Mouse (Mus musculus) bone marrow macrophage, adult 2 months (primary cell): ENCODE results near the gene Vac14. TPM values are rescaled to one million over a fixed set of nuclear protein-coding genes. Genes with fewer than 3 reads are reported as not detected.
"Not testable (repeated sequence)": the region's sequence is repeated elsewhere in the genome, so short reads cannot be mapped to it uniquely, and the experiment has no call there.

Experiments
- H3K27ac ChIP-seq: 2 replicates; pipeline ENCODE4 v1.5.1; 2012; ENCODE audit warnings: low read depth, low read length; ENCODE audit not compliant: insufficient read depth
- H3K4me1 ChIP-seq: 2 replicates; pipeline ENCODE4 v1.6.1; 2012; ENCODE audit warnings: low read length; ENCODE audit not compliant: control insufficient read depth, insufficient read depth
- H3K4me3 ChIP-seq: 2 replicates; pipeline ENCODE4 v1.5.1; 2012; ENCODE audit warnings: mild to moderate bottlenecking, low read length, moderate library complexity; ENCODE audit not compliant: insufficient read depth
- CTCF ChIP-seq: IDR thresholded peaks from 2 replicates; pipeline ENCODE4 v1.5.1; 2012; ENCODE audit warnings: low read depth, mild to moderate bottlenecking, low read length, moderate library complexity
- POLR2A ChIP-seq: IDR thresholded peaks from 2 replicates; pipeline ENCODE4 v1.6.1; 2012; ENCODE audit warnings: mild to moderate bottlenecking, low read depth, low read length, borderline replicate concordance
- polyA plus RNA-seq: library from polyadenylated mRNA; stranded (reverse); fragments of >200 nt; gene quantifications from 2 replicates; pipeline ENCODE4 v1.2.4, GENCODE M21; 2012; ENCODE audit not compliant: missing spikeins, insufficient read depth, insufficient read length

Gene Vac14
- polyA plus RNA-seq, 1 experiment: 32.9 TPM

- Histone ChIP-seq H3K27ac (no peak overlapping the region), H3K4me3 (no peak overlapping the region), H3K4me1 (peaks cover 6% of the 10 kb centered on the region; the same call in 1 of the 2 replicates)
- TF ChIP-seq POLR2A (no peak), CTCF (no peak)
Observed at GRCm38 (mm10) chr8:110663015-110663742, 44.8 kb downstream of the Vac14 start.

- TF ChIP-seq CTCF (no peak), POLR2A (no peak)
- Histone ChIP-seq H3K27ac (no peak overlapping the region), H3K4me3 (no peak overlapping the region), H3K4me1 (peaks cover 6% of the 10 kb centered on the region; the same call in 1 of the 2 replicates)
Observed at GRCm38 (mm10) chr8:110664202-110664896, 46.0 kb downstream of the Vac14 start.

DNA sequence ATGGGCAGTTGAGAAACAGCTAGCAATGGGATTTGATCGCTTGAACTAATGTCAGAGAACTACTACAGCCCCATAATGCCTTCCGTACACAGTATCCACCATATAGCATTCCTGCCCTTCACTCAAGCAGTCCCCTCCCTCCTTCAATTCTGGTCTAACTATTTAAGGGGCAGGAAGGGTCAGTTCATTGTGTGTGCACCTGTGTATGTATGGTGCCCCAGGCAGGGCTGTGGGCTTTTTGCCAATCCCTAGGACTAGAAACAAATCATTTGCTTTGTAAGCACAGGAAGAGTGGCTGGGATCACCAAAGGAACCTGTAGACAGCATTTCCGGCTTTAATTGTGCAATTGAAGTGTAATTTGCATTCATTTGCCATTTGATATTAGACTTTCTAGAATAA is 46.6 kb downstream of the Vac14 start:
- no peak for TF ChIP-seq CTCF
- no peak for TF ChIP-seq POLR2A
- Histone ChIP-seq H3K4me1 (peaks cover 7% of the 10 kb centered on the region), H3K27ac (no peak overlapping the region)

GRCm38 (mm10) chr8:110667590-110668177 is 49.3 kb downstream of the Vac14 start:
- not testable (repeated sequence) for H3K4me3 ChIP-seq, H3K27ac ChIP-seq
- H3K4me1 ChIP-seq: peaks cover 22% of the 10 kb centered on the region

More for the DNA sequence above, 46.6 kb downstream of the Vac14 start:
- H3K4me3 ChIP-seq: no peak overlapping the region

GRCm38 (mm10) chr8:110669932-110670628 is 51.7 kb downstream of the Vac14 start:
- Histone ChIP-seq H3K27ac (no peak overlapping the region), H3K4me3 (no peak overlapping the region)
- TF ChIP-seq POLR2A: no peak
- no peak for TF ChIP-seq CTCF

DNA sequence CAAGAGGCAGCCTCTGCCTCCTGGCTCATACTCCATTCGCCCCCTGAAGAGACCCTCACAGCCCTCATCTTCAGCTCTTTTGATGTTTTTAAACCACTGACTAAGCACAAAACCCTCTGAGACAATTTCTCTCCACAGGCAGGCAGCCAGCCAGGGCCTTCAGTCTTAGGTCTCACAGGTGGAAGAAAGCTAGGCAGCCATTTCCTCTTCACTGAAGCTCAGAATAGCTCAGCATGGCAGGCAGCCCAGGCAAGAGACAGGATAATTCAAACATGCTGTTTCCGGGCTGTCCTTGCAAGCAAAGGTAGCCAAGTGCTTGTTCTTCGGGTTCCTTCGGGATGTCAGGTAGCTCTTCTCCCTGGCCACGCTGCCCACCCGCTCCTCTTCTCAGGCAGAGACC is 52.9 kb downstream of the Vac14 start:
- H3K27ac ChIP-seq: no peak overlapping the region
- no peak overlapping the region for H3K4me3 ChIP-seq
- peaks cover 18% of the 10 kb centered on the region for H3K4me1 ChIP-seq
- TF ChIP-seq CTCF: no peak
- TF ChIP-seq POLR2A: no peak

More at GRCm38 (mm10) chr8:110669932-110670628, 51.7 kb downstream of the Vac14 start:
- peaks cover 18% of the 10 kb centered on the region for H3K4me1 ChIP-seq

GRCm38 (mm10) chr8:110672133-110672532 is 53.7 kb downstream of the Vac14 start:
- H3K4me1 ChIP-seq: peaks cover 17% of the 10 kb centered on the region
- TF ChIP-seq POLR2A: no peak
- no peak for TF ChIP-seq CTCF
- no peak overlapping the region for H3K27ac ChIP-seq
- no peak overlapping the region for H3K4me3 ChIP-seq

DNA sequence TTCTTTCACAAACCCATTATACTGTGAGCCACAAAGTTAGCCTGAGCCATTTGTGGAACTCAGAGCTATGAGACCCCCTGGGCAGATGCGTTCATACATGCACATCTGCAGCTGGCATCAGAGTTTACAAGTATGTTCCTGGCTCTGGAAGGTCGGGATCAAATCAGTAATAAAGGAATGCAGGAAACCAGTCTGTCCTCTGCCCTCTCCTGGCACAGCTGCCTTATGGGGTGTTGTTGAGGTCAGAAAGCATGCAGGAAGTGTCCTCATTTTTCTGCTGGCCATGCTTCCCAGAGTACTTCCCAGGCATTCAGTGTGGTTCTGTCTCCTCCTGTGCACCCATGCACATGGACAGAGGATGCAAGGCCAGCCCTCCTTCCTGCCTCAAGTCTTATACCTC is 54.8 kb downstream of the Vac14 start:
- no peak overlapping the region for H3K27ac ChIP-seq
- H3K4me3 ChIP-seq: no peak overlapping the region
- peaks cover 17% of the 10 kb centered on the region for H3K4me1 ChIP-seq

GRCm38 (mm10) chr8:110674589-110674988 is 56.2 kb downstream of the Vac14 start:
- no peak overlapping the region for H3K27ac ChIP-seq
- H3K4me1 ChIP-seq: peaks cover 17% of the 10 kb centered on the region
- no peak for TF ChIP-seq CTCF
- no peak for TF ChIP-seq POLR2A
- H3K4me3 ChIP-seq: no peak overlapping the region

More for the DNA sequence above, 54.8 kb downstream of the Vac14 start:
- no peak for TF ChIP-seq CTCF
- TF ChIP-seq POLR2A: no peak
